Mouse (Mus musculus) lung, embryonic 14.5 days (tissue): Measurements from ENCODE around the gene Zp3. TPM values are rescaled to one million over a fixed set of nuclear protein-coding genes. Genes with fewer than 3 reads are reported as not detected.

ENCODE experiments used
- ATAC-seq: fragments of 200-750 bp; cut with Nextera tagmentation; 2 replicates; pipeline ENCODE4 v1.8.0; 2017; ENCODE audit warnings: mild to moderate bottlenecking, moderate TSS enrichment, moderate library complexity; ENCODE audit not compliant: insufficient read depth
- DNase-seq: peaks from one replicate; pipeline ENCODE4 v3.0.0-alpha.2; 2015
- H3K27ac ChIP-seq: fragments of 300-500 bp; sonication (generic); 2 replicates; pipeline ENCODE4 v1.5.1; 2014; ENCODE audit warnings: low read depth, mild to moderate bottlenecking, moderate library complexity
- H3K27me3 ChIP-seq: fragments of 300-500 bp; sonication (generic); 2 replicates; pipeline ENCODE4 v1.6.1; 2014; ENCODE audit warnings: low read length, control low read depth; ENCODE audit not compliant: insufficient read depth
- H3K36me3 ChIP-seq: fragments of 300-500 bp; sonication (generic); 2 replicates; pipeline ENCODE4 v1.6.1; 2014; ENCODE audit warnings: control low read depth; ENCODE audit not compliant: insufficient read depth
- H3K4me1 ChIP-seq: fragments of 300-500 bp; sonication (generic); 2 replicates; pipeline ENCODE4 v1.6.1; 2014; ENCODE audit warnings: antibody characterized with exemption, control low read depth; ENCODE audit not compliant: insufficient read depth
- H3K4me2 ChIP-seq: fragments of 300-500 bp; sonication (generic); 2 replicates; pipeline ENCODE4 v1.6.1; 2014; ENCODE audit warnings: mild to moderate bottlenecking
- H3K4me3 ChIP-seq: fragments of 300-500 bp; sonication (generic); 2 replicates; pipeline ENCODE4 v1.5.1; 2014; ENCODE audit warnings: low read depth, low read length
- H3K9ac ChIP-seq: fragments of 300-500 bp; sonication (generic); 2 replicates; pipeline ENCODE4 v1.6.1; 2014
- H3K9me3 ChIP-seq: fragments of 300-500 bp; sonication (generic); 2 replicates; pipeline ENCODE4 v1.6.1; 2016; ENCODE audit warnings: low read depth, low read length, control low read depth
- CTCF ChIP-seq: IDR thresholded peaks from 2 replicates; pipeline ENCODE4 v1.5.1; 2016; ENCODE audit warnings: antibody characterized with exemption, low read depth
- WGBS: fragments of 180-500 bp; shearing (Covaris S2); extraction: QIAGEN DNeasy Blood & Tissue Kit; methylation state at CpG from one replicate; pipeline ENCODE4 v1.1.7; 2014; 5-methylcytosine and 5-hydroxymethylcytosine counted together
- polyA plus RNA-seq: library from polyadenylated mRNA; unstranded; fragments of >200 nt; fragmentation: Nextera tagmentation; extraction: Ambion mirVana; gene quantifications from 2 replicates; pipeline ENCODE4 v1.2.1, GENCODE M21; 2014

The Zp3 gene
- polyA plus RNA-seq, 1 experiment from 2014 or later, result not detected

- Histone ChIP-seq H3K4me3 (no peak overlapping the region), H3K27ac (no peak overlapping the region), H3K36me3 (no peaks in the 10 kb centered on the region), H3K9ac (no peak overlapping the region), H3K9me3 (no peaks in the 10 kb centered on the region), H3K27me3 (no peaks in the 10 kb centered on the region), H3K4me2 (no peak overlapping the region), H3K4me1 (0 out of 2 replicates have a peak, but pooled peaks cover under 1% of the 10 kb centered on the region)
- no peak for DNase-seq
- TF ChIP-seq CTCF, result no peak
- no peak for ATAC-seq
- 71% methylated on average over 5 of the region's 5 CpGs for WGBS
Observed at GRCm38 (mm10) chr5:135990601-135991000, 10.7 kb downstream of the Zp3 start.

GRCm38 (mm10) chr5:135993381-135993965, 13.6 kb downstream of the Zp3 start:
- H3K9me3 ChIP-seq, result no peaks in the 10 kb centered on the region
- no peak for DNase-seq
- H3K4me3 ChIP-seq, result no peak overlapping the region
- no peak overlapping the region for H3K4me2 ChIP-seq
- no peak for ATAC-seq
- 0 out of 2 replicates have a peak, but pooled peaks cover 3% of the 10 kb centered on the region for H3K4me1 ChIP-seq
- 44% methylated on average over 5 of the region's 5 CpGs for WGBS
- no peak for TF ChIP-seq CTCF
- H3K27ac ChIP-seq, result no peak overlapping the region
- H3K27me3 ChIP-seq, result no peaks in the 10 kb centered on the region
- H3K36me3 ChIP-seq, result peaks cover 15% of the 10 kb centered on the region
- H3K9ac ChIP-seq, result no peak overlapping the region

GRCm38 (mm10) chr5:135994335-135994724, 14.4 kb downstream of the Zp3 start:
- DNase-seq (no peak), ATAC-seq (peak; percentile 32)
- Histone ChIP-seq H3K4me2 (no peak overlapping the region; the same call in 1 of the 2 replicates), H3K4me1 (0 out of 2 replicates have a peak, but pooled peaks cover 3% of the 10 kb centered on the region), H3K9ac (no peak overlapping the region), H3K9me3 (no peaks in the 10 kb centered on the region), H3K36me3 (peaks cover 23% of the 10 kb centered on the region), H3K4me3 (peak overlapping the region; percentile 74), H3K27me3 (no peaks in the 10 kb centered on the region), H3K27ac (no peak overlapping the region)
- WGBS, result 59% methylated on average over 8 of the region's 8 CpGs
- no peak for TF ChIP-seq CTCF

DNA sequence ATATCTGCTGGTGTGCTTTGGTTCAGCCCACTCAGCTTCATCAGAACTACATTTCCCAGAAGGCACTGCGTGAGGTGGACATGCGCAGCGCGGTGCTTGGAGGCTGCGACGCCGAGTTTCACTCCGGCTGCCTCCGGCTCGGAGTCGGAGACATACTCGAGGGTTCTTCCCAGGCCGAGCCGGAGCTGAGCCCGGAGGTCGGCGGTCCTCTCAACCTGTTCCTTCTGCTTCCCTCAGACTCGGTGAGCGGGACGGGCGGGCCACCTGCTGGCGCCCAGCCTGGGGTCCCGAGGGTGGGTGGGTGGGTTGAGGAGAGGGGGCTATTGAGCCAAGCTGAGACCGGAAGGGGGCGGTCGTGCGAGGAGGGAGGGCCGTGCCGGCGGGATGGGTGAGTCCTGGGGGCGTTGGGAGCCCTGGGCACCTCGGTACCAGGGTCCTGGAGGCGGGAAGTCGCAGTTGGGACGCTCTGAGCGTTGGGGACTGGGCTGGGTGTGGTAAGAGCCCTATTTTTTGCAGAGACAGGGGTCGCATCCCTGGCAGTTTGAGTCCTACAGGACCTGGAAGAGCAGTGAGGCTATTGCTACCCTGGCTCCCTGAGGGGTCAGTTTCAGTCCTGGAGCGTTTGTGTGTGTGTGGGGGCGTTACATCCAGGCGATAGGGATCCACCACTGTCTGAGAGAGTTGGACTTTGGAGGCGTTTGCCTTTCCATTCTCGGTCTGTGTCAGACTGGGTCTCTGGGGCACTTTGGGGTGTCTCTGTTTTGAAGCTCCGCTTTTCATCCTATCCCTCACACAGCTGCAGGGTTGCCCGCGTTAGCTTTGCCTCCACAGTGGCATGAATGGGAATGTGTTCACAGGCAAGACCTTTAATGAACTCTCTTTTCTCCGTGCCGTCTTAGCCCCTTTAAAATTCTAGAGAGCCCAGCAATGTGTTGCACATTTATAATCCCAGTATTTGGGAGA, 15.1 kb downstream of the Zp3 start, which contains the start of gene Dtx2:
TSS of gene Dtx2 (plus strand) at position 76 of the 963 bp plus-strand sequence.
- Histone ChIP-seq H3K27me3 (no peaks in the 10 kb centered on the region), H3K27ac (peak within 1 kb of the TSS; percentile 82), H3K9ac (peak within 1 kb of the TSS; percentile 82), H3K4me1 (0 out of 2 replicates have a peak, but pooled peaks cover 3% of the 10 kb centered on the region), H3K4me3 (peak within 1 kb of the TSS; percentile 74), H3K4me2 (peak within 1 kb of the TSS; percentile 86), H3K9me3 (no peaks in the 10 kb centered on the region), H3K36me3 (peaks cover 30% of the 10 kb centered on the region)
- TF ChIP-seq CTCF, result peak; percentile 37
- DNase-seq (peak; percentile 98), ATAC-seq (peak; percentile 95)
- 1% methylated on average over 43 of the region's 47 CpGs for WGBS

DNA sequence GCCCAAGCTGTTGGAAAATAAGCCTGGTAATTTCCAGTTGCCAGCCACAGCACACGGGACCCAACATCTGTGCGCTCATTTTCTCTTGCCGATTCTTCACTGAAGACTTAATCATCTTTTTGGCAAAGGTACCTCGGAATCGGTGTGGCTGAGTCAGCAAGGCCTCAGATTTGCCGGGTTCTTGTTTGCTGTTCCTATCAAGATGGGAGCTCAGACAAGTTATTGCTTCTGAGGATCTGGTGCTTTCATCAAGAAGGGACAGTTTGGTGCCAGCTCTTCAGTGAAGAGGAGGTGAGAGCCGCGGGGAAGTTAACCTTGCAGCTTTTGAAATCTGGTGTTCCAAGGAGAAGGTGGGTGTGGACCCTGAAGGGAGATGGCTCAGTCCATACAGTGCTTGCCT, 16.3 kb downstream of the Zp3 start:
- H3K36me3 ChIP-seq, result peaks cover 32% of the 10 kb centered on the region
- H3K27ac ChIP-seq, result no peak overlapping the region
- no peaks in the 10 kb centered on the region for H3K27me3 ChIP-seq
- ATAC-seq (no peak), DNase-seq (no peak)
- H3K4me3 ChIP-seq, result no peak overlapping the region
- 0 out of 2 replicates have a peak, but pooled peaks cover 3% of the 10 kb centered on the region for H3K4me1 ChIP-seq
- WGBS, result 83% methylated on average over 8 of the region's 8 CpGs
- no peak for TF ChIP-seq CTCF
- no peaks in the 10 kb centered on the region for H3K9me3 ChIP-seq
- 0 out of 2 replicates have a peak overlapping the region, but pooled peaks have one; percentile 82 for H3K9ac ChIP-seq
- no peak overlapping the region; the same call in 1 of the 2 replicates for H3K4me2 ChIP-seq

GRCm38 (mm10) chr5:136001222-136001621, 21.3 kb downstream of the Zp3 start:
- H3K36me3 ChIP-seq, result peaks cover 43% of the 10 kb centered on the region
- no peak for TF ChIP-seq CTCF
- no peak for ATAC-seq
- H3K4me1 ChIP-seq, result no peaks in the 10 kb centered on the region
- no peak for DNase-seq
- no peaks in the 10 kb centered on the region for H3K27me3 ChIP-seq
- no peak overlapping the region for H3K4me3 ChIP-seq
- H3K9ac ChIP-seq, result no peak overlapping the region
- 91% methylated on average over 6 of the region's 6 CpGs for WGBS
- no peak overlapping the region for H3K27ac ChIP-seq
- no peak overlapping the region for H3K4me2 ChIP-seq
- H3K9me3 ChIP-seq, result no peaks in the 10 kb centered on the region

GRCm38 (mm10) chr5:136002325-136002724, 22.4 kb downstream of the Zp3 start:
- H3K4me1 ChIP-seq, result no peaks in the 10 kb centered on the region
- 47% methylated on average over 2 of the region's 2 CpGs for WGBS
- peaks cover 39% of the 10 kb centered on the region for H3K36me3 ChIP-seq
- peak; percentile 15 for DNase-seq
- no peak for ATAC-seq
- H3K4me3 ChIP-seq, result no peak overlapping the region
- H3K9ac ChIP-seq, result no peak overlapping the region
- no peak for TF ChIP-seq CTCF
- no peak overlapping the region for H3K4me2 ChIP-seq
- no peak overlapping the region for H3K27ac ChIP-seq
- no peaks in the 10 kb centered on the region for H3K9me3 ChIP-seq
- H3K27me3 ChIP-seq, result no peaks in the 10 kb centered on the region
